Mouse (Mus musculus): ENCODE measurements around the gene 1700056E22Rik. TPM values are rescaled to one million over a fixed set of nuclear protein-coding genes. Genes with fewer than 3 reads are reported as not detected.

1700056E22Rik gene
- total RNA-seq, 2 experiments from 2014 or later: 1.6 to 1.9 TPM

Other genes with a start within 250 kb of the 1700056E22Rik start
- gene Dusp10, start 21.0 kb downstream of the 1700056E22Rik start, total RNA-seq (2021): 10 to 100 TPM; 14.0 to 28.0 TPM